Mouse (Mus musculus) c-Kit-negative CD71-positive TER-119-positive erythroid progenitor cells, embryonic 14.5 days (primary cell): ENCODE measurements at regions not wholly inside any gene's neighbourhood (a gene's known extent, or its start where the extent isn't known, plus 50 kb on each side); places are given as distances from the start of the nearest gene placed in this dataset.

Source experiments
- DNase-seq: peaks from one replicate; pipeline ENCODE4 v3.0.0-alpha.2; 2013; ENCODE audit warnings: low read depth, low spot score

DNA sequence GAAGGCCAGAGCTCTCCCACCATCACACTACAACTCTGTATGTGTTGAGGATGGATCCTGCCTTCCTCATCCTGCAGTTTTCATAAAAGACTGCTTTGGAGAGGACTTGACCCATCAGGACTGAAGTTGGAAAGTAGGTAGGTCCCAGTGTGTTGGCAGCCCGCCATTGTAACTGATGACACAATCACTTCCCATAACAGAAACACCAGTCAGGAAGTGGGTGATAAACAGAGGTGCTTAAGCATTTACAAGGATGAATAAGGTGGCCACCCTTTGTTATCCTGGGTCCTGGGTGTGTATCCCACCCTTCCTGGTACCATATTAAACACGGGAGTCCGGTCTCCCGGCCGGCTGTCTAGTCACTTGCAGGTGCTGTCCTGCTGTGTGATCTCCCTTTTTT lies 118.3 kb downstream of the Snx10 start:
- no peak for DNase-seq

DNA sequence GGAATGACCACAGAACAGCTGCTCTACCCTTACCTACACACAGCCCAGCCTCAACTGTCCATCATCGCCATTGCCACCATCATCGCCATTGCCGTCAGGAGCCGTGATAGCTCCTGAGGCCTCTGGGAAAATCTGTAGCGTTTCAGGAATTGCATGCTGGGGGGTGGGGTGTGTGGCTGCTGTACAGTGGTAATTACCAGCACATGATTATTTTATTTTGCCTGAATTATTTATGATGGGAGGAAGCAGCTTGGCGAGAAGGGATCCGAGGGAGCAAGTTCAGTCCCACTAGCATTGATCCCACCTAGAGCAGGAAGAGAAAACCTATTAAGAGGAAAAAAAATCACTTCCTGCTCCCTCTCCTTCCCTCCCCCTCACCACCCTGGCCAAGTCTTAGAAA lies 125.1 kb downstream of the Snx10 start:
- DNase-seq = no peak

DNA sequence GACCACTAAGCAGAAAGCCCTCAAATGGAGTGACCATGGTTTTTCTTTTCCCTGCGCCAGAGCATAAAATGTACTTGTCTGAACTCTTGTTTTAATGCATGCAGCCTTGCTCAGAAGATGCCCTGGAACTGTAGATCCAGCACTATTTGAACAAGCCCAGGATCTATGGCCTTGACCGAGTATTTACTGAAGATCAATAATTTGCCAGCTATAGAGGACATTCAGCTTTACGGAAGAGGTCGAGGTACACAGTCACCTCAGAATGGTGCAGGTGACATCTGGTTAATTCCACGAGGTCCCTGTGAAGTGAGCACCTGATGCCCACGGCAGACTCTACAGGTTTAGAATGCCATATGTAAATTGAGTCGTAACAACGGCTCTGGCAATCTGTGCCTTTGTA lies 130.1 kb downstream of the Snx10 start:
- no peak for DNase-seq

DNA sequence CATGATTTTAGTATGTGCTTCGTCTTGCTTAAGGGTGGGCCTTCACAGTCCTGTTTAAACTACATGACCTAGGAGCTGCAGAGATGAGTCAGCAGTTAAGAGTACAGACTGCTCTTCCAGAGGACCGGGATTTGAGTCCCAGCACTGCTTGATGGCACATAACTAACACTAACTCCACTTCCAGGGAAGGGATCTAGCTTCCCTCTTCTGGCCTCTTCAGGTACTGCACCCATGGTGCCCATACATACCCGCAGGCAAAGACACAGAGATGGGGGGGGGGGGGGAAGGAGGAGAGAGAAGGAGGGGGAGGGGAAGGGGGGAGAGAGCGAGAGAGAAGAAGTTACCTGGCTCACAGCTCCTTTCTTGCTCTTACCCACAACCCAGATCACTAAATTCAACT lies 131.3 kb downstream of the Snx10 start:
- no peak for DNase-seq

DNA sequence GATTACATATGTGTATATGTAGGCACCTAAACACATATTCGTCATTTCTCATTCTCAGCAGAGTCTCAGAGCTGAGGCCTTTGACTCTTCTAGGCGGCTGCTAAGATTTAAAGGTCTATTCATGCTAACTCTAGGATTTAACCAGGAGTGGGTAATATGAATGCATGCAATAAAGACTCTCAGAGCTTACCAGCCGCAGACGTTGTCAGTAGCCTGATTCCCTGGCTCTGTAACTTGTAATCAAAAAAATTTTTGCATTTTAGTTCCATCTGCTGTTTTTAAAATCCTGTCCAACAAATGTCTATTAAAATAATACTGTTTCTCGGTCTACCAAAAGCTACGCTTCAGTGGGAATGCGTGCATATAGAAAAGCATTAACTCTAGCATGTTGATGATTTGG lies 132.4 kb downstream of the Snx10 start:
- DNase-seq = no peak

DNA sequence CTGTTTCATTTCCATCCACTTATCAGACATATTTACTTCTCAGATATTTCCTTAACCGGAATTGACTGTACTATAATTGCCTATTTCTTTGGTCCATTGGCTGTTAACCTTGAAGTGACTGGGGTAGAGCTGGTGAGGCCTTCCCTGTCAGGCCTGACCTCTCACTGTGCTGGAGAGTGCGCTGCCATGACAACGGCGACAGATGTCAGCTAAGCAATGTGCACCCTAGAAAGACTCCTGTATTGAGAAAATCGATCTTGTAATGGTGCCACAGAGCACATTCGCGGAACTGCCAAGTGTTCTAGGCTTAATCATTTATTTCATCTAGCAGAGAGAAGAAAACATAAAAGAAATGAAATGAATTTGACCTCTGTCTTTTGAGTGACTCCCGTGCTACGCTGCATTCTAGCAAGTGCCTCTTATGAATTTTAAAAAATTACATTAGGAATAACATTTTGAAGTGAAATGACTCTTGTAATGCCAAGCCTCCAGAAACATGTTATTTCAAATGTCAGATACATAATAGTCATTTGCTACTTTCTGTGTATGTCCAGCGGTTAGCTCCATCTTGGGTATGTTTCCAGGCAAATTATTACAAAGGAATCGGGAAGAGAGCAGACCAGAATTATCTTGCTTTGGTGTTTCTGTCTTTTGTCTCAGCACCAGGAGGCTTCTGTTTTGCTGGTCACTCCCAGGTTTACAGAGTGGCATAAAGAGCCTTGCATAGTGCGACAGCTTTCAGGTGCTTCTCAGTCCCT lies 133.4 kb downstream of the Snx10 start:
- no peak for DNase-seq

DNA sequence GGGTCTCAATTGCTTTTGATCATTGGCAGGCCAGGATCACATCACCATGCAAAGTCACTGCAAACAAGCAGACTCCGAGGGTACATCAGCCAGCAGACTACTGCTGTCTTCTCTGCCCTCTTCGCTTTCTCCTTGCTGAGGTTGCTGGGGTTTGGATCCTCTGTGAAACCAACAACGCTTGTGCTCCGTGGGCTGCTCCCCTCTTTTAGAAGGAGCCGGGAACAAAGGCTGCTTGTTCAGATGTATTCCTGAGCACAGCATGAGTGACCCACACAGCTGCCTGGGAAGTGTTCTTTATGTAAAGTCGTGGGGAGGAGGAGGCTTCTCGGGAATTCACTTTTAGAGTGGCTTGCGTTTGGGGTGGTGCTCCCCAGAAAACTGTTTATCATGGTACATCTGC lies 134.7 kb downstream of the Snx10 start:
- DNase-seq = no peak

DNA sequence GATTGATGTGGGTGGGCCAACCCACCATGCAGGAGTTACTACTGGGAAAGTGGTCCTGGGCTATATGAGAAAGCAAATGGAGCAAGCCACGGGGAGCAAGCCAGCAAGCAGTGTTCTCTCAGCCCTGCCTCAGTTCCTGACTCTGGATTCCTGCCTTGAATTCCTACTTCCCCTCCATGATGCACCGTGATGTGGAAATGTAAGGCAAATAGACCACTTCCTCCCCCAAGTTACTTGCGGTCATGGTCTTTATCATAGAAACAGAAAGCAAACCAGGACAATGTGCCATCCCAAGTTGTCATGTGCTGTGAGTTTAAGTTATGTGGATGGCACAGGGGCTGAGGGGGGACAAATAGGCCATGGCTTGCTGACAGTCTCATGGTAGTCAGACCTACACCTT lies 139.5 kb downstream of the Snx10 start:
- no peak for DNase-seq

DNA sequence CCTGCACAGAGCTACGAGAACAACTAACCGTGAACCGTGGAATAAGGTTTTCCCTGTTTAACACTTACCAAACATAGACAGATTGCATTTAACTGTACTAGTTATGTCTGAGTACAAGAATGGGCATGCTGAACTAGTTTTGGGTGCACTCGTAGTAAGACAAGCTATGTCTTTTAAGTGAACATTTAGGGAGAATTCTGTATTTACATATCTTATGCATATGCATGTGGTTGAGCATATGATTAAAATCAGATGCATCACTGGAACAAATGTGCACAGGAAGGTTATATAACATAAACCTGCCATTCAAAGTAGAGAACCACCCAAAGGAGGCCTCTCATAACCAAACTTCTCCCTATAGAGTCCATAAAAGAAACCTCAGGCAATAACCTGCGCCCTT lies 140.3 kb downstream of the Snx10 start:
- no peak for DNase-seq

DNA sequence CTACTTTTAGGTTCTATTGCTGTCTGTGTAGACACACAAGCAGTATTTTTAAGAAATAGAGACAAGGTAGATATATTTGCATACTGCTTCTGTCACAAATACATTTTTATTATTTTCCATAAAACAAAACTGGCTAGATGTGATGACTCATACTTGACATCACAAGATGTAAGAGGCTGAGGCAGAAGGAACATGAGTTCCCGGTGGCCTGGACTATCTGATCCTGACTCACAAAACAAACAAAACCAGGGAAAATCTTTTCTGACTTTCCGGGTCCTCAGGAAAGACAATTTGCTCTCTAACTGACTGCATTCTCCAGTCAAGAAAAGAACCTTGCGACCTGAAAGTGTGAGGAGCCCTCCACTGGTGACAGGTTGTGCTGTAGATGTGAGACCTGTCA lies 143.3 kb downstream of the Snx10 start:
- no peak for DNase-seq

DNA sequence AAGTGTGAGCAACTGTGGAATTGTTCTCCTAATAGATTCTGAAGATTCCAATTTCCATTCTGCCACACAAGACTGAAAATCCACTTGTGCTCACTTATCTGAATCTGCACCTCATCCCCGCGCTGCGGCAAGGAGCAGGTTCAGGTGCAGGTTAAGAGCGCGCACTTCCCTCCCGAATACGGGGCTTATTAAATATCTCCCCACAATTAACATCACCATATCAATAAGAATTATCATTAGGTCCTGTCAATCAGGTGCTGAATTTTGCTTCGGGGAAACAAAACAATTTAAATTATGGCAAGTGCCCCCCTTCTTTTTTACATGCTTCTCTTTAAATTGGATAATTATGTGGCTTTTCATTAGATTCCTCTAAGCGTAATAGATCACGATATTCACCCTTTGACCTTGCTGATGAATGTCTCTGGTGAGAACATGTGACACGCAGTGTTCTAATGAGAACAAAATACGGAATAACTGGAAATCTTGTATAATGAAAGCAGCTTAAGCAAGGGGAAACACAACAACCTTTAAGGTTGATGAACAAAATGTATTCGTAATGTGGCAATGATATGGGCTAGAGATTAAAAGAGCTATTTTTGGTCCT lies 151.7 kb downstream of the Snx10 start:
- no peak for DNase-seq

DNA sequence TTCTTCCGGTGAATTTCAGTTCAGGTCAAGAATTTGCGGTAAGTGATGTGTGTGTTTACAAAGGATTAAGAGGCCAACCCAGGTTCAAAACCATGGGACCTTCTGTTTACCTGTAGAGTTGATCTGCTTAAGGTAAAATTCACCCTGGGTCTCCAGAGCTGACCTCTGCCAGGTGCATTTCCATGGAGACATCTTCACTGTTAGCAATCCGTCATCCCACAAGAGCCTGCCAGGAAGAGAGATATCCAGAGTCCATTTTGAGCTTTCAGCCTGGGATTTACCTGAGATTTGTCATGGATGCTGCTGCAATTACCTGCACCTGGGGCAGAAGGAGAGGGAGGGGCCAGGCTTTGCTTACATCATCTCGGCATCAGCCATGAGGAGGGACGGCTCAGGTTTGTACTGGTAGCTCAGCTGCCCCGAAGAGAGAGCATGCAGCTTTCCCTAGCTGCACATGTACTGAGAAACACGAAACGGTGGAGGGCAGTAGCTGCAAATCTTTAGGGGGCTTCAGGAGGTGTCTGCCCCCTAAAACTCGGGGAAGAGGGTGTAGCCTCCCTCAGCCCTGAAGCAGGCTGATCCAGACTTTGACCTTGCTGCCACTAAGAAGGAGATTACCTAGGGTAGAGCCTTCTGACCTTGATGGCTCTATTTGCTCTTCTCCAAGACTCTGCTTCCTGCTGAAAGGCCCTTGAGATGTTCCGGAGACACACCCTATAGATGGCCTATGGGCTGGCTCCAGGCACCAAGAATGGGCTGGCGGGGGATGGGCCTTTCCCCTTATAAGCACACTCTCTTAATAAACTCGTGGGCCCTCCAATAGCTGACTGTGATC lies 153.7 kb downstream of the Snx10 start:
- no peak for DNase-seq

DNA sequence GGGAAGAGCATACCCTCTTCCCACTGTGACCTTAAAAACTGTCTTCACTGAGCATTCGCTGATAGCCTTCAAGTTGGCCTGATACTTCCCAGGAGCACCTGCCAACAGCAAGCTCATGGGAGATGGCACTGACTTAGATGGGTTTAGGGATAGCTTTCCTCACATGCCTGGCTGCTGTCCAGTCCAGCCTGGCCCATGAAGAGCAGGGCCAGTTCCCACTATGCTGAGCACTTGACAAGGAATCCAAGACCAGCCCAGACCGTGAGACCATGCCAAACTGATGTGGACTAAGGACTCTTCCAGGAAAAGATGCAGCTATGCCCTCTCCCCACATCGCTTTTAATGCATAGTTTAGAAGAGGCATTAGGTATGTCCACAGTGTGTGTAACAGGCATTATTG lies 155.0 kb downstream of the Snx10 start:
- DNase-seq = no peak

DNA sequence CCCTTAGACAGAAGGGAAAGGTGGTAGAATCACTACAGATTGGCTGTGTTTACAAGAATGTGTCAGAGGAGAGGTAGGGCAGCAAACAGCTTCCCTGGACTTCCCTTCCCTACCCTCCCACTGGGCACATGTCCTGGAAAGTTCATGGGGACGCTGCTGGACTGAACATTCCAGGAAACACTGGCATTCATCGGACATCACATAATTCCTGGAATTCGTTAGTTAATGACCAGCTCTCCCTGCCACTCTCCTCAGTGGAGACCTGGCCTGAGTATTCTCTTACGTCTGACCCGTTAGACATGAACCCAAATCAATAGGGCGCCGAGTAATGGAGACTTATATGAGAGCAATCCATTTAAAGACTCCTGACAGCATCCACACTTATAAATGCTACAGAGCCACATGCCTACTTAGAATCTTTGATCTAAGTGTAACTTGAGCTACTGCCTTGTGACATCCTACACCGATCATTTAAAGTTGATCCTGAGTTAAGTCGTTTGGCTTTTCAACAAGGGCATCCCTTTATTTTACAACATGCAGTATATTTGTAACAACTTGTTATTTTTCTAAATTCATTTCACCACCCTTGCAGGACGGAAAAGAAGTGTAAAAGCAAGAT lies 156.6 kb downstream of the Snx10 start:
- no peak for DNase-seq

DNA sequence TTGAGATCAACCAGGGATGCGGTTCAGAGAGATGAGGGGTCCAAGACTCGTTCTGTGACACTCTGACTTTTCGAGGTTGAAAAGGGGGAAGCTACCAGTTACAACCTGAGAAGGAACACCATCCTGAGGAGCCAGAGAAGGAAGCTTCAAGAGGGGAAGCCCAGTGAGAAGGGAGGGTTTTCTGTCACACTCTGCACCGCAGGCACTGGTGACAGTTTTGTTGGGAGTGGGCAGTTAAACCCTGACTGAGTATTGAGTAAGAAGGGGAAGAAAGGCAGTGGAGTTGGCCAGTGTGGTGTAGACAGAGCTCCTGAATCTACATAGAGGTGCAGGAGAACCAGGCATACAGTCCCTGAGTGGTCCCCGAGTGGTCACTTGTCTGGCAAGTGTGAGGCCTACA lies 159.4 kb downstream of the Snx10 start:
- no peak for DNase-seq

DNA sequence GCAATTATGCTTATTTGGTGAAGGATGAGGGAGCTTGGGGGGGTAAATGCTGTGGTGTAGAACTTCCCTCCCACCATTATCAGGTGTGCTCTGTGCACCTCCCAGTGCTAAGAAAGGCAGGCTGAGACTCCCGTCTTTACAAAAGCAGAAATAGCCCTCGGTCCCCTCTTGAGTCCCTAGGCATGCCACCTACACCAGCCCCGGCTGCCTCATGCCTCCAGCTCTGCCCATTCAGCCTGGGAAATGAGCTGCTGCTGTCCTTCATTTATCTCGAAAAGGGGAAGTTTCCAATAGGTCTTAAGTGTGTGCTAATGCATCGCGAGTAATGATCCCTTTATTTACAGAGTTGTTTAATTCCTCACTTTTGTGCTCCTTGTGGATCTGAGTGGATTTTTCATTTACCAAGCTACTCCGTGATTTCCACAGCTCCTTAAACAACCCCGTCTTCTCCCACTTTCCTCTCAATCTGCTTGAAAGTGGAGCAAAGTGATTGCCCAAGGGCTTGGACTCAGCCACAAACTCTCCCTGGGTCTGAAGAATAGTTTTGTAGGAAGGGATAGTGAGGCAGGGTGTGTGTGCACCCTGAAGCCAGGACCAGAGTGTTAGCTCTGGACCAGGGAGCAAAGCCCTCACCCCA lies 162.1 kb downstream of the Snx10 start:
- DNase-seq = no peak

DNA sequence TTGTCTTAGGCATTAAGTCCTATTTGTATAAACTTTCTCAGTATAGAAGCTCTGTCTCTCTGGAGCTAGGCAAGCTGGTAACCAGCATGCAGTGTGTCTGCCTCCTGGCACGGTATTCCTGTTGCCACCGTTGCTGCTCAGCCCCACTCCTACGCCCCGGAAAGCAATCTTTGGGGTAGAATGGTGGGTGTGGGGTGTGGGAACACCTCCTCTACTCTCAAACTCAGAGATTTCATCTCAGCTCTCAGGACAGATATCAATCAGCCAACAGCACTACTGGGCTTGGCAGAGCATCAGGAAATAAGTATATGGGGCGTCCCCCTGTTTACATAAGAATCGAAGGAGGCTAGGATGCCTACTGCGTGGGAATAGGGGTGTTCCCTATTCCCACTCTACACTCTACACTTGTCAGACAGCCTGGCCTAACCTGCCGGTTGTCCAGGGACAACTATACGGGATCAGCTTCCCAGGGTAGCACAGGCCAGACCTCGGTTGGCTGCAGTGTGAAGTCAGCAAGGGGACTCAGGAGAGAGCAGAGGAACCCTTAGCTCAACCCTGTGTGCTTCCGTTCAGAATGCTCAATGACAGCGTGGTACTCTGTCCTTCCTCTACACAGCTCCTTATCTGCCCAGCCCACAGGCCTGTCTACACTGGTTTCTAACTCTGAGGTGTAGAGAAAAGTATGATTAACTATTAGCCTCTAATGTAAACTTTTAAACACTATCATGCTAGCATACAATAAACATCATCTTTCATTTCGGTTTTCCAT lies 167.3 kb downstream of the Snx10 start:
- no peak for DNase-seq

DNA sequence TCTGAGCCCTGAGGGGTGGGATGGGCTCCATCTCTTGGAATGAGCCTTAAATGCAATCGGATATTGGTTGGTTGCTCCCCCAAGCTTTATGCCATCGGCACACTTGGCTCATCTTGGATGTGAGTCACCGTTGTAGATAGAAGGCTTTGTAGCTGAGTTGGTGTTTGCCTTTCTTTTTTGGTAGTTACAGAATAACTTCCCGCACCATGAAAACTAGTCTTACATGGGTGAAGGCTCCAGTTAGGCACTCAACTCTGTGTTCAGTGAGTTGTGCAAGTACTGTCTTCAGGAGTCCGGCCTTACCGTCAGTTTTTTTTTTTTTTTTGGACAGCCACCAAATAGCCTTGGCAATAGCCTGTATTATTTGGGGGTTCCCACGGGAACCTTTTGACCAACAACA lies 170.3 kb downstream of the Snx10 start:
- DNase-seq = no peak

DNA sequence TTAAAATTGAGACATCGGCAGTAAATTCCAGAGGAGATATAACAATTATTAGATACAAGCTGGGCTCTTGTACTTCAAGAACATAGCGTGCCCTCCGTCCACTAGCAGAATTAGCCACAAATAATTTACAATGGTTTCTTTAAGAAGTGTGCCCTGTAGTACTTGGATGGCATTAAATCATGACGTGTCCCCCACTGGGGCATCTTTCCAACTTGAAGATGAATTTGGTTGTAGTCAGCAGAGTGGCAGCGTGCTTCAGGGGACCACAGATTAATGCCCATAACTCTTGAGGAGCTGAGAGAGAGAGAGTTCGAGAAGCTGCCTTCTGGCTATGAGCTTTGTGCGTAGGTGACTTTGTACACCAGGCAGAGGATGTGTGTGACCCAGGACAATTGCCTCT lies 172.7 kb downstream of the Snx10 start:
- DNase-seq = no peak

DNA sequence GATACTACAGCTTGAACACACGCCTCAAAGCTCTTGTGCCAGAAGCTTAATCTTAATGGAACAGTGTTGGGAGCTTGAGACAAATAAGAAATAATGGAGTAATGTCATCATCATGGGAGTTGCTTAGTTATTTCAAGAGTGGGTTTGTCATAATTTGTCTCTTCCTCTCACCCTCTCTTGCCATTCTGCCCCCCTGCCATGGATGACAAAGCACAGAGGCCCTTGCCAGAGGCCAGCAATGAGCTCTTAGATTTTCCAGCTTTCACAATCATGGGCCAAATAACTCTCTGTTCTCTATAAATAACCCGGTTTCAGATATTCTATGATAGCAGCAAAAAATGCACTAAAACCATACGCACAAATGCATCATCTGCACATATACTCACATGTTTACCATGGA lies 174.1 kb downstream of the Snx10 start:
- DNase-seq = no peak

DNA sequence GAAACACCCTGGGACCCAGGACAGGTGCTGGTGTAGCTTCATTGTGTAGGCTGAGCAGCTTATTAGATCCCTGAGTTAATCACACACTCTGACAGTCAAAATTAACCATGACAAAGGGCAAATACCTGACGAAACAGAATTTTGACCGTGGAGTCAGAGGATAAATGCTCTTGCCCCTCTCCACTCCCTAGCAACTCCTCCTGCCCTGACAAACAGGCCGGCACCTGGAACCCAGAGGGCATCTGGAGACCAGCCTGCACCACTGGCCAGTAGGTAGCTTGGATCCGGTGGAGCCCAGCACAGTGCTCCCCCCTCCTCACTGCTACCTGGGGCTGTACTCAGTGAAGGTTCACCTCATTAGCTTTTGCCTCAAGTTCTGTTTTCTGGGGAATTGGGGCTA lies 174.5 kb downstream of the Snx10 start:
- no peak for DNase-seq
